ENCODE assay signal across 14 mouse cellular contexts in genomic region chr13:8605645-8606044, GRCm38 (mm10).
"Had no signal": no experiment of that assay in that cellular context is flagged by ENCODE, and none has a peak within 500 bp of the region (broad histone marks: within the 10 kb centered on the region; RNA-seq: fewer than 3 reads in every experiment).

No protein-coding gene starts in this region.

- H3K36me3 ChIP-seq: intestine, embryonic 15.5 days; limb, embryonic 12.5 days; liver, embryonic 15.5 days; midbrain, embryonic 15.5 days; neural tube, embryonic 12.5 days had no signal

- H3K9me3 ChIP-seq: intestine, embryonic 15.5 days; limb, embryonic 12.5 days; liver, embryonic 15.5 days; midbrain, embryonic 15.5 days; neural tube, embryonic 12.5 days had no signal

- H3K4me3 ChIP-seq: intestine, embryonic 15.5 days; limb, embryonic 12.5 days; liver, embryonic 15.5 days; midbrain, embryonic 15.5 days; neural tube, embryonic 12.5 days had no signal

- H3K4me1 ChIP-seq: intestine, embryonic 15.5 days; limb, embryonic 12.5 days; liver, embryonic 15.5 days; neural tube, embryonic 12.5 days had no signal

- H3K27me3 ChIP-seq: intestine, embryonic 15.5 days; limb, embryonic 12.5 days; liver, embryonic 15.5 days; midbrain, embryonic 15.5 days; neural tube, embryonic 12.5 days had no signal

- H3K27ac ChIP-seq: intestine, embryonic 15.5 days; limb, embryonic 12.5 days; liver, embryonic 15.5 days; midbrain, embryonic 15.5 days; neural tube, embryonic 12.5 days had no signal

- DNase-seq: kidney, adult 18-20 months; kidney, postnatal 25 days; lung, adult 2 months; lung, postnatal 36 days; spleen, adult 18-20 months; thymus, adult 18-20 months; thymus, postnatal 14 days had no signal

- ATAC-seq: intestine, embryonic 15.5 days; lung, postnatal 0 days; midbrain, embryonic 15.5 days had no signal

- H3K4me2 ChIP-seq: intestine, embryonic 15.5 days; limb, embryonic 12.5 days; liver, embryonic 15.5 days; midbrain, embryonic 11.5 days; midbrain, embryonic 15.5 days; neural tube, embryonic 12.5 days had no signal

- H3K9ac ChIP-seq: intestine, embryonic 15.5 days; limb, embryonic 12.5 days; liver, embryonic 15.5 days; midbrain, embryonic 15.5 days; neural tube, embryonic 12.5 days had no signal
